22 mouse cellular contexts compared by ENCODE assay signal in the genomic region with DNA sequence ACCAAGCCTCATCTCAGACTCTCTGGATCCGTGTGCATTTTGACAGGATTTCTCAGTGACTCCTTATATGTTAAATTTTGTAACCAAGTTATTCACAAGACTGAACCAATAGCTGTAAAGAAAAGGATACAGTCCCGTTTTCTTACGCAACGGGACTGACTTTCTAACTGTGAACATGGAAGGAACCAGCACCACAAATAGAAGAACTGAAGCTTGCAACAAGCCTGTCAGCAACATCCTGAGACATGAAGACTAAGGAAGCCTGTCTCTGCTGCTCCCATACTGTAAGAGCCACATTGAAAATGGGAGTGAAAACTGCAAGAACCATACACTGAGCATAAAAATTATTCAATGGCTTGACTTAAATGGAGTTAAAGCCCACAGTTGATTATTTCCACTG.
"Had no signal": no experiment of that assay in that cellular context is flagged by ENCODE, and none has a peak within 500 bp of the region (broad histone marks: within the 10 kb centered on the region; RNA-seq: fewer than 3 reads in every experiment).

No protein-coding gene starts in this region.

- ATAC-seq: liver, embryonic 12.5 days; midbrain, embryonic 13.5 days; midbrain, embryonic 16.5 days had no signal

- H3K9me3 ChIP-seq: kidney, embryonic 15.5 days; limb, embryonic 12.5 days; limb, embryonic 15.5 days; liver, embryonic 12.5 days; liver, embryonic 15.5 days; midbrain, embryonic 10.5 days; midbrain, embryonic 13.5 days; neural tube, embryonic 13.5 days had no signal

- H3K36me3 ChIP-seq: kidney, embryonic 15.5 days; limb, embryonic 12.5 days; limb, embryonic 15.5 days; liver, embryonic 12.5 days; liver, embryonic 15.5 days; midbrain, embryonic 10.5 days; midbrain, embryonic 13.5 days; neural tube, embryonic 13.5 days had no signal

- H3K27me3 ChIP-seq: kidney, embryonic 15.5 days; limb, embryonic 12.5 days; limb, embryonic 15.5 days; liver, embryonic 12.5 days; liver, embryonic 15.5 days; megakaryocyte, embryonic 14.5 days; midbrain, embryonic 13.5 days; neural tube, embryonic 13.5 days had no signal

- H3K4me1 ChIP-seq: kidney, embryonic 15.5 days; liver, embryonic 12.5 days; liver, embryonic 15.5 days; midbrain, embryonic 10.5 days; midbrain, embryonic 13.5 days; neural tube, embryonic 13.5 days had no signal

- DNase-seq: kidney, adult 8-10 months; kidney, postnatal 10 days; kidney, postnatal 36 days; layer of hippocampus, postnatal 36 days; left cerebral cortex, postnatal 4 days; lung, adult 2 months; lung, postnatal 14 days; lung, postnatal 4 days; thymus, adult 18-20 months; thymus, postnatal 14 days; thymus, postnatal 4 days had no signal

- H3K4me3 ChIP-seq: kidney, embryonic 15.5 days; limb, embryonic 12.5 days; limb, embryonic 15.5 days; liver, embryonic 12.5 days; liver, embryonic 15.5 days; megakaryocyte, embryonic 14.5 days; midbrain, embryonic 10.5 days; midbrain, embryonic 13.5 days; myocyte; neural tube, embryonic 13.5 days had no signal

- H3K27ac ChIP-seq: kidney, embryonic 15.5 days; limb, embryonic 12.5 days; limb, embryonic 15.5 days; liver, embryonic 12.5 days; liver, embryonic 15.5 days; midbrain, embryonic 10.5 days; midbrain, embryonic 13.5 days; neural tube, embryonic 13.5 days had no signal

- H3K9ac ChIP-seq: kidney, embryonic 15.5 days; limb, embryonic 12.5 days; limb, embryonic 15.5 days; liver, embryonic 12.5 days; liver, embryonic 15.5 days; midbrain, embryonic 13.5 days; neural tube, embryonic 13.5 days had no signal

- H3K4me2 ChIP-seq: kidney, embryonic 15.5 days; limb, embryonic 12.5 days; limb, embryonic 15.5 days; liver, embryonic 12.5 days; liver, embryonic 15.5 days; midbrain, embryonic 13.5 days; neural tube, embryonic 13.5 days had no signal
